Mouse (Mus musculus): ENCODE data around the gene Gm20696. TPM values are rescaled to one million over a fixed set of nuclear protein-coding genes. Genes with fewer than 3 reads are reported as not detected.

Gene Gm20696
- total RNA-seq, 2 experiments from 2014 or later: 1.2 to 1.3 TPM

DNA sequence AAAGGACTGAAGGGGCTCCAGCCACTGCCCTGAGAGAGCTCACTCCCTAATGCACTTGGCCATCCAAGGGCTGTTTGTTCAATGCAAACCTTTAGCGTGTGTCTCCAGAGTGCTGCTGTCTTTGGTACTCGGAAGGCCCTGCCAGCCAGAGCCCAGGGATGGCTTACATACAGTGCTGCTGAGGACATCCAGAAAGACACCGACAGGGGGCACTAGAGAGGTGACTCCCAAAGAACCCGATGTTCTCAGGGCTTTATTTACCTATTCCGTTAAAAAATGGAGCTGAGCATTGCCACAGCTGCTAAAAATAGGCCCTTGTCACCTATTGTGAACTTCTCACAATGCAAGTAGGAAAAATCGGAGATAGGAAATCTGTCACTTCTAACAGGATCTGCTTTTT, 54.7 kb downstream of the Gm20696 start:
- DNase-seq: no peak
- intact Hi-C loops (cut with DNase I): no loop called here
- Histone ChIP-seq H3K27ac (no peak overlapping the region), H3K4me3 (no peak overlapping the region)
- TF ChIP-seq CTCF (IDR thresholded peaks at IDR 0.05): peak; percentile 43

DNA sequence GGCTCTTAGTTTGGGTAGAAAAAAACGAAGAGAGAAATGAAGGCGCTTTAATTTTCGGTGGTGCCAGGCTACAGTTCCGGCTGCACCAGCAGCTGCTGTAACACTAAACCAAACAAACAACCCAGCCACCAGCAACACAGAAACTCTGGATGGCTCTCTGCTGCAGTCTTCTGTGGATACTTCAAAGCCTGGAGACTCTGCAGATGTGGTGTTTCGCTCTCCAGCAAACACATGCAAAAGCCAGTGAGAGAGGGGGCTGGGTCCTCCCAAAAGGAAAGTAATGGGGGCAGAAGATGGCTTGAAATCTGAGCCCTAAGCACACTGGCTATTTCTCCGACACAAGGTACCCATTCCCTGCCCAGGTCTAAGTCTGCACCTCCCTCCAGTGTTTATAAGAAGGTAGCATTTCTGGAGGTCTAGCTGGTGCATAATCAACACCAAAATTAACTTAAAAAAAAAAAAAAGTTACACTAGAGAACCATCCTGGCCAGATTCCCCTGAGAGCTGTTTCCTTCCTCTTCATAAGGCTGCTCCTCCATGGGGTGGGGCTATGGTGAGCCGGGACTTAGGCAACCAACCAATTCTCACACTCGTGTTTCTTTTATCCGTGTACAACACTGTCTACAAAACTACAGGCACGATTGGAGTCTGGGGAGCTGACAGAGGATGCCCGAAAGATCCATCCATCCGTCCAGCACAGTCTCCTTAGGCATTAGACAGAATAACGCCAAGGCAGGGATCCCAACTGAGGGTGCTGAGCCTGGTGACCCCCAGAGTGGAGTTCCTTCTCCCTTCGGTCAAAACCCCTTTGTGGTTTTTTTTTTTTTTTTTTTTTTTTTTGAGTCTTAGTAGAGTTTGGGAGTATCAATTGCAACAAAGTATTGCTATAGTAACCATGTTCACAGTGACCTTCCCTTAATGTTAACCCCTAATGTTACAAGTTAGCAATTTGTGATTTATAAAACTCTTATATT, 55.9 kb downstream of the Gm20696 start:
- peak; percentile 46 for DNase-seq
- TF ChIP-seq CTCF (IDR thresholded peaks at IDR 0.05): no peak
- Histone ChIP-seq H3K27ac (peak overlapping the region; percentile 88), H3K4me3 (peak overlapping the region; percentile 72)
- intact Hi-C loops (cut with DNase I): no loop called here

DNA sequence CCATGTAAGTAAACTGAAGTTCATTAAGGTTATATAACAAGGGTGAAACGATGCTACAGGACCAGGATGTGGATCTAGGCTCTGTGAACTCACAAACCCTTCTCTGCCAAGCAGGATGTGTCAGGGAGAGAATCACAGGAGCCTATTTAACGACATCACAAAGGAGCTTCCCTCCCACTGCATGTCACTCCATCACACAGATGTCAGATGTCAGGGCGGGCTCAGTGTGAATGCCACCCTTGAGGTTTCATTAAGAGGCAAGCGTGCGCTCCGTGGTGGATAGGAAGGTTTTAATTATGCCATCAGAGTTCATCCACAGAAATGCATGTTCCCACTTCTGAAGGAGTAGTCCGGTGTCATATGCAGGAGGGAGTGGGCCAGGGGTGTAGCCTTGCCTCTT, 60.5 kb downstream of the Gm20696 start:
- H3K27ac ChIP-seq: peak overlapping the region; percentile 31; the same call in 1 of the 2 replicates
- DNase-seq: peak; percentile 22
- intact Hi-C loops (cut with DNase I): loop anchor here (10.0 kb wide), 1 partner anchor 631 kb away; no protein-coding TSS in a partner anchor
- no peak overlapping the region for H3K4me3 ChIP-seq
- TF ChIP-seq CTCF (IDR thresholded peaks at IDR 0.05): no peak

DNA sequence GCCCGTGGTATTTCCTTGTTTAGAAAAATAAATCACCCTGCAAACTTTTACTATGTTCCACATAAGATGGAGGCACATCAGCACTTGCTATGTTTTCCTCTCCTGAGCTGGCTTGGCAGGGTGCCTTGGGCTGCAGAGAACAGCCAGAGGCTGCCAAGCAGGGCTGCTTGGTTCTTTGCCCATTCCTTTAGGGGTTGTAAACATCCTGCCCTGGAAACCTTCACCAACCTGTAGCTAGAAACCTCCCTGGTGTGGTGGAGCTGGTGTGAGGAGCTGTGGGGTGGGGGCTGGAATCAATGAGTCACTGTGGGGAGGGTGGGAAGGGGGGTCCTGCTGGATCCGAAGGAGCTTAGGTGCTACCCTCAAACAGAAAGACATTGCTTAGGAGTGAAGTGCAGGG, 61.8 kb downstream of the Gm20696 start:
- TF ChIP-seq CTCF (IDR thresholded peaks at IDR 0.05): no peak
- intact Hi-C loops (cut with DNase I): loop anchor here (5.0 to 10.0 kb wide), 2 partner anchors 82 to 630 kb away; partner anchors contain the start of gene Foxp1
- DNase-seq: peak; percentile 72
- Histone ChIP-seq H3K27ac (no peak overlapping the region), H3K4me3 (no peak overlapping the region)

DNA sequence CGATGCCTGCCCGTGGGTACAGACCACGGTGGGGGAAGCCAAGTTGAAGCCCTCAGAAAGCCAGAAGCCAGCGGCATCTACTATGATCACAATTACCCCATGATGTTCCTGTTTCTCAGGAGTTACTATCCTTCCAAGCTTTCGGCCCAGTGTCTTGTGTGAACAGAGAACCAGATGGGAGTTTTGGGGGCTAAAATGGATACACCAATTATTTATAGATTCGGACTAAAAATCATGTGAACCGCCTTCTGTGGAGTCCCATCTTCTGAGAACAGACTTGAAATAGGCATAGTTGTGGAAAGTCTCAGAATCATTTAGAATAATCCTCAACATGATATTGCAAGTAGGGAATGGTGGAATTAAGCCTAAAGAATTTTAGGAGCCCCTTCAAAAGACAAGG, 64.2 kb downstream of the Gm20696 start:
- no peak for DNase-seq
- intact Hi-C loops (cut with DNase I): loop anchor here (5.0 to 10.0 kb wide), 2 partner anchors 80 to 628 kb away; partner anchors contain the start of gene Foxp1
- no peak for TF ChIP-seq CTCF (IDR thresholded peaks at IDR 0.05)
- H3K4me3 ChIP-seq: no peak overlapping the region
- no peak overlapping the region for H3K27ac ChIP-seq

DNA sequence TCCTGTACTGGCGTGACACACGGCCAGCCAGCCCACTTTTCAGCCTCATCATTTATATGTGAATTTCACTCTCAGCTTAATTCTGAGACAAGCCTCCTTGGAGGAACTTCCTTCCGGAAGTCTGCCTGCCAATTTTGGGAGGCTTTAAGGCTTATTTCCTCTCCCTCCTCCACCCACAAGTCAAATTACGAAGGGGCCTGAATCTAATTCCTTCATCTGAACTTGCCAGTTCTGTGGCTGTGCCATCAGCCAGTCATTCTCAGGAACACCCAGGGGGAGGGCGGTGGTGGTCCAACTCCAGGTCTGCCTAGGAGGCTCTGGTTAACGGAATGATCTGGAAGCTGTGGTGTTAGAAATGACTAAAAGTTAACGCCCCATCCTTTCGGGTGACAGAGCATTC, 65.7 kb downstream of the Gm20696 start:
- DNase-seq: no peak
- no peak for TF ChIP-seq CTCF (IDR thresholded peaks at IDR 0.05)
- Histone ChIP-seq H3K4me3 (no peak overlapping the region), H3K27ac (0 out of 2 replicates have a peak overlapping the region, but pooled peaks have one; percentile 32)
- intact Hi-C loops (cut with DNase I): loop anchor here (1.0 to 10.0 kb wide), 4 partner anchors 79 to 1496 kb away; partner anchors contain the start of gene Foxp1

DNA sequence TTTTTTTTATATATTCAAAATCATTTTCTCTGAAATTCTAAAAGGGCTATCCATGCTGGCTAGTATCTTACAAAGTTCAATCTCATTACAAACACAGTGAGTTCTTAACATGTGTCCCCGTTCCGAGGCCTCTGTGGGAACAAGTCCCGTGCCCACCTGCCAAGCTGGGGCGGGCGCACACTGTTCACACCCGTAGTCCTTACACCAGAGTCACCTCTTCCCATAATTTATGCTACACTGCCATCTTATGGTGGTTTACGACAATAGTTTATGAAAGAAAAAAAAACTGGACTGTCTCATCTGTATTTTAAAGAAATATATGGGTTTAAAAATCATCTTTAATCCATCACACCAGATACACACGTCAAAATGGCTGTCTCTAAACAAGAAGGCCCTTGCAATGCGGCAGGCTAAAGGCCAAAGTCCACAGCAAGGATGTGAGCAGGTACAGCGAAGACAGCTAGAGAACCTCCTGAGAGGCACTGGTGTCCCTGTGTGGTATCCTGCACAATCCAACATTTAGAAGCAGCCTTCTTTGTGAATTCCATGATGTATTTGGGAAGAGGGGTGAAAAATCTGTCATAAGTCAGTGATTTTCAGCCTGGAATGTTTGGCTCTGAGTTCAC, 66.3 kb downstream of the Gm20696 start:
- peak; percentile 70 for TF ChIP-seq CTCF (IDR thresholded peaks at IDR 0.05)
- Histone ChIP-seq H3K4me3 (peak overlapping the region; percentile 54), H3K27ac (0 out of 2 replicates have a peak overlapping the region, but pooled peaks have one; percentile 32)
- intact Hi-C loops (cut with DNase I): loop anchor here (1.0 to 10.0 kb wide), 4 partner anchors 78 to 1495 kb away; partner anchors contain the start of gene Foxp1
- DNase-seq: peak; percentile 73

DNA sequence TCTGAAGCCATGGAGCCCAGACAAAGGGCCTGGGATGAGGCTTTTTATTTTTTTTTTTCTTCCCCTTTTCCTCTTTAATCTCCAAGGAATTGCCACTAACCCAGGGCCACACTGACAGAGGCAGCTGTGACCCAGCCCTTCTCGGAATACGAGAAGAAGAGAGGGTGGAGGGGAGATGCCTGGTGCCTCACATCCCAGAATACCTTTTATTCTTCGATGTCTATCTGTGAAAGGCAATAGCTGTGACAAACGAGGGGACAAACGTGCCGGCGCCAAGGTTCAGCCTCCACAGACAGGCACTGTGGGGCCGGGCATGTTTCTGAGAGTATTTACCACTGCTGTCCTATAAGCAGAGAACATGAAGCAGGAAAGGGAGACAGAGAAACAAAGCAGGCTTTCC, 66.9 kb downstream of the Gm20696 start:
- no peak for TF ChIP-seq CTCF (IDR thresholded peaks at IDR 0.05)
- H3K4me3 ChIP-seq: peak overlapping the region; percentile 54
- intact Hi-C loops (cut with DNase I): loop anchor here (1.0 to 10.0 kb wide), 4 partner anchors 77 to 1494 kb away; partner anchors contain the start of gene Foxp1
- no peak for DNase-seq
- no peak overlapping the region for H3K27ac ChIP-seq

DNA sequence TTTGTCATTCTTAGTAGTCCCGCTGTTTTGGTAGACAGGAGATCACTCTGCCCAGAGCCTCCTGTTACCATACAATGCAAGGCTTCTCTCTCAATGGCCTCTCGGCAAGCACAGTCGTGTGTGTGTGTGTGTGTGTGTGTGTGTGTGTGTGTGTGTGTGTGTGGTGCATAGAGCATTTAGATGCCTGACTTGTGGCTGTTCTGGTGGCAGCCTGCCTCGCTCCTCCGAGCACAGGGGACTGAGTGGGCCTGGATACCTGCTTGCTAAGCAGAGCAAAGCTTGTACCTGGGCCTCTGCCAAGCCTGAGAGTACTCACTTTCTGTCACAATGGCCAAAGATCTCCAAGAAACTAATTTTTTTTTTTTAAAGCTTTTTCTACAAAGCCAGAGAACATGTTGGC, 67.4 kb downstream of the Gm20696 start:
- intact Hi-C loops (cut with DNase I): no loop called here
- DNase-seq: peak; percentile 24
- no peak for TF ChIP-seq CTCF (IDR thresholded peaks at IDR 0.05)
- H3K27ac ChIP-seq: no peak overlapping the region
- no peak overlapping the region for H3K4me3 ChIP-seq

DNA sequence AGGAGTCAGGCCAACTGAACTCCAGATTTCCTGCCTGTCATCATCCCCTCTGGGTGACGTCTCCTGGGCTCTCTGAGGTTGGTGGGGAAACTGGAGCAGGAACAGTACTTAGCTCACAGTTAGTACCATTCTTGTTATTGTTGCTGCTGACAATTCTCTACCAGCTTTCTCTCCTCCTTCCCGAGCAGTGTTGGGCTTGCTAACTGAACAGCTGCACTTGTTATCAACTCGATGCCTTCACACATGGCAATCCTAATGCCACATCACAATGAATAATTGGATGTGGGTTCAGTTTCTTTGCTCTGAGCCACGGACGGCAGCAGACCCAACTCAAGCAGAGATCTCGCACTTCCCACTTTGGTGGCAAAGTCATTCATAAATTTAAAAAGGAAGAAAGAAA, 89.6 kb downstream of the Gm20696 start:
- H3K27ac ChIP-seq: no peak overlapping the region
- H3K4me3 ChIP-seq: no peak overlapping the region
- TF ChIP-seq CTCF (IDR thresholded peaks at IDR 0.05): no peak
- intact Hi-C loops (cut with DNase I): no loop called here
- no peak for DNase-seq

DNA sequence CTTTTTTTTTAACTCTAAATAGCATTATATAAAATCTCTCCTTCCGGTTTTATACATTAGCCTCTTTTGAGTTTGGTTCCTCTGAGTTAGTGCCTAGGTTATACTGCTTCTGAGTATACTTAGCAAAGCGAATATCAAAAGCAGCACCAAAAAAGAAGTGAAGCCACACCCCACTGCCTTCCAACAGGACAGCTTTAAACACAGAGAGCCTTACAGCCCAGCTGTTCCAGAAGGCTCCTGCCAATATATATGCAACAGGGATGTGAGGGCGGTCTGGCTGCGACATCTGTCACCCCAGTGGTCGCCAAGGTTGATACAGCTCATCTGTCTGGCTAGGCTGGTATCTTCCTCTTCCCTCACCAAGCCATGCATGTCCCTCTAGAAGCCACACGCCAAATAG, 91.0 kb downstream of the Gm20696 start:
- intact Hi-C loops (cut with DNase I): no loop called here
- no peak for DNase-seq
- no peak for TF ChIP-seq CTCF (IDR thresholded peaks at IDR 0.05)
- Histone ChIP-seq H3K27ac (no peak overlapping the region), H3K4me3 (no peak overlapping the region)

DNA sequence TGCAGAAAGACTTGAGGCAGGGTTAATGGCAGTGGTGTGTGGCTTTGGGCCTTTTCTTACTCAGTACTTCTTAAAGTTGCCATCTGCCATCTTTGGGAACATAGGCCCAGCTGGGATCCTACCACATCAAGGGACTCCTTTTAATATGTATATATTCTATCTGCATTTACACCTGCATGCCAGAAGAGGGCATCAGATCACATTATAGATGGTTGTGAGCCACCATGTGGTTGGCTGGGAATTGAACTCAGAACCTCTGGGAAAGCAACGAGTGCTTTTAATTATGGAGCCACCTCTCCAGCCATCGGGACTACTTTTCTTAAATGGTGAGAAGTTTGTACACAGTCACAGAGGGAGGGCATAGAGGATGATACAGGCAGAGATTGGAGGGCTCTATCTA, 93.3 kb downstream of the Gm20696 start:
- H3K27ac ChIP-seq: no peak overlapping the region
- DNase-seq: no peak
- H3K4me3 ChIP-seq: no peak overlapping the region
- intact Hi-C loops (cut with DNase I): no loop called here
- TF ChIP-seq CTCF (IDR thresholded peaks at IDR 0.05): peak; percentile 8

DNA sequence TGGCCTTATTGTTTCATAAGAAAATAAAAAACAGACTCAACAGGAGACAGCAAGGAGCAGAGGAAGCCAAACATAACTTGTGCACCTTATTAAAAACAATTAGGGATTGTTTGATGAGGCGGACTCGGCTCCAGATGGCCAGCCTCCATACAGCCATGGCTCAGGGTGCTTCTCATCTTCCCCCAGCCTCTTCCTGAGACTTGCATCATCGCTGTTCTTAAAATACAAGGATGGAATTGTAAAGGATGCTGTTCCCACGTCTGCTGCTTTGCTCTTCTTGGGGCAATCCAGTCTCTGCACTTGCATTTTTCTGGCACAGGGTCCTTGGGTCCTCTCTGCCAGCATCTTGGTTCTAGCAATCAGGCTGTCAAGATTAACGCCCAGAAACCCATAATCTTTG, 94.5 kb downstream of the Gm20696 start:
- H3K27ac ChIP-seq: no peak overlapping the region
- intact Hi-C loops (cut with DNase I): no loop called here
- TF ChIP-seq CTCF (IDR thresholded peaks at IDR 0.05): no peak
- no peak overlapping the region for H3K4me3 ChIP-seq
- no peak for DNase-seq
